Mouse (Mus musculus): ENCODE results near the gene Aplnr. TPM values are rescaled to one million over a fixed set of nuclear protein-coding genes. Genes with fewer than 3 reads are reported as not detected.

Gene Aplnr
- polyA plus RNA-seq (2016; fragmentation: Nextera tagmentation; extraction: Ambion mirVana) = 8.5 and 8.6 TPM in 2 replicates

- Histone ChIP-seq H3K4me3 (no peak within 1 kb of the TSS), H3K4me1 (replicated peaks) (peaks cover 37% of the 10 kb centered on the region)
- WGBS = 22% methylated on average over 4 of the region's 4 CpGs
These were observed at the start of gene Aplnr for GRCm38 (mm10) chr2:85136089-85136488. Gene Aplnr, plus strand, starts transcription at chr2:85136225.

GRCm38 (mm10) chr2:85088716-85089646 is 47.0 kb upstream of the Aplnr start:
- peak; percentile 79 for ATAC-seq (ENCODE audit: insufficient number of reproducible peaks, low FRiP score)
- H3K4me2 ChIP-seq = no peak overlapping the region

More at GRCm38 (mm10) chr2:85136089-85136488, at the start of gene Aplnr:
- Histone ChIP-seq H3K36me3 (no peaks in the 10 kb centered on the region), H3K27me3 (replicated peaks) (peaks cover 10% of the 10 kb centered on the region; the same call in 1 of the 2 replicates), H3K9ac (no peak within 1 kb of the TSS), H3K27ac (ENCODE audit: poor library complexity, severe bottlenecking) (no peak within 1 kb of the TSS), H3K9me3 (replicated peaks) (no peaks in the 10 kb centered on the region), H3K4me2 (no peak within 1 kb of the TSS)
- ATAC-seq (ENCODE audit: insufficient number of reproducible peaks, low FRiP score) = no peak

DNA sequence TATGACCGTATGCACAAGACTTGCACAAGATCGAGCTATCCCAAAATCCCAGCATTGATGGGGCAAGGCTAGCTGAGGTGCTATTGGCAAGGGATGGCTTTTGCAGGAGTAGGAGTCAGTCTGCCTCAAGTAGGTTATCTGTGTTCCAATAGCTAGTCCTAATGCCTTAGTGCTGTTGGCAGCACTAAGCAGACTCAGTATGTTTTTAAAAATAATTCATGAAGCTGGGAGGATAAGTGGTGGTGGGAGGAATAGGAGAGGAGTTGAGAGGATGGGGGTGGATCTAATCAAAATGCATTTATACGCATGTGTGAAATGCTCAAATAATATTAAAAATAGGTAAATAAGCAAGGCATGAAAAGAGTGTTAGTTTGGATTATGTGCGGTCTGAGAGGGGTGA is 44.7 kb upstream of the Aplnr start:
- H3K4me2 ChIP-seq = no peak overlapping the region
- H3K27me3 ChIP-seq (replicated peaks) = no peaks in the 10 kb centered on the region
- H3K4me1 ChIP-seq (replicated peaks) = peaks cover 6% of the 10 kb centered on the region
- ATAC-seq (ENCODE audit: insufficient number of reproducible peaks, low FRiP score) = no peak
- H3K9me3 ChIP-seq (replicated peaks) = no peaks in the 10 kb centered on the region
- no peak overlapping the region for H3K27ac ChIP-seq (ENCODE audit: poor library complexity, severe bottlenecking)
- H3K9ac ChIP-seq = no peak overlapping the region
- no peaks in the 10 kb centered on the region for H3K36me3 ChIP-seq
- no peak overlapping the region for H3K4me3 ChIP-seq
- 92% methylated on average over 4 of the region's 4 CpGs for WGBS

More at GRCm38 (mm10) chr2:85088716-85089646, 47.0 kb upstream of the Aplnr start:
- Histone ChIP-seq H3K36me3 (no peaks in the 10 kb centered on the region), H3K4me3 (no peak overlapping the region), H3K4me1 (replicated peaks) (peaks cover 6% of the 10 kb centered on the region), H3K27ac (ENCODE audit: poor library complexity, severe bottlenecking) (0 out of 2 replicates have a peak overlapping the region, but pooled peaks have one; percentile 10), H3K9me3 (replicated peaks) (no peaks in the 10 kb centered on the region), H3K9ac (no peak overlapping the region), H3K27me3 (replicated peaks) (no peaks in the 10 kb centered on the region)
- 51% methylated on average over 11 of the region's 11 CpGs for WGBS

- WGBS = 82% methylated on average over 1 of the region's 1 CpGs
- no peak overlapping the region for H3K27ac ChIP-seq (ENCODE audit: poor library complexity, severe bottlenecking)
- ATAC-seq (ENCODE audit: insufficient number of reproducible peaks, low FRiP score) = no peak
These were observed 42.6 kb upstream of the Aplnr start for GRCm38 (mm10) chr2:85093376-85093775.

GRCm38 (mm10) chr2:85095906-85096305 is 40.1 kb upstream of the Aplnr start:
- H3K27ac ChIP-seq (ENCODE audit: poor library complexity, severe bottlenecking) = no peak overlapping the region
- no peak overlapping the region for H3K4me3 ChIP-seq

More at GRCm38 (mm10) chr2:85093376-85093775, 42.6 kb upstream of the Aplnr start:
- H3K4me1 ChIP-seq (replicated peaks) = peaks cover 7% of the 10 kb centered on the region
- no peak overlapping the region for H3K9ac ChIP-seq
- H3K27me3 ChIP-seq (replicated peaks) = no peaks in the 10 kb centered on the region
- H3K36me3 ChIP-seq = no peaks in the 10 kb centered on the region
- no peaks in the 10 kb centered on the region for H3K9me3 ChIP-seq (replicated peaks)
- no peak overlapping the region for H3K4me2 ChIP-seq
- H3K4me3 ChIP-seq = no peak overlapping the region

GRCm38 (mm10) chr2:85098014-85098413 is 38.0 kb upstream of the Aplnr start:
- no peak overlapping the region for H3K4me3 ChIP-seq
- WGBS = 76% methylated on average over 2 of the region's 2 CpGs
- peaks cover 10% of the 10 kb centered on the region; the same call in 1 of the 2 replicates for H3K4me1 ChIP-seq (replicated peaks)
- H3K27me3 ChIP-seq (replicated peaks) = no peaks in the 10 kb centered on the region
- H3K36me3 ChIP-seq = peaks cover 4% of the 10 kb centered on the region; the same call in 1 of the 2 replicates
- H3K4me2 ChIP-seq = no peak overlapping the region
- no peak for ATAC-seq (ENCODE audit: insufficient number of reproducible peaks, low FRiP score)
- no peak overlapping the region for H3K9ac ChIP-seq
- H3K9me3 ChIP-seq (replicated peaks) = peaks cover 7% of the 10 kb centered on the region
- H3K27ac ChIP-seq (ENCODE audit: poor library complexity, severe bottlenecking) = peak overlapping the region; percentile 86; the same call in 1 of the 2 replicates

More at GRCm38 (mm10) chr2:85095906-85096305, 40.1 kb upstream of the Aplnr start:
- 59% methylated on average over 5 of the region's 5 CpGs for WGBS
- no peak overlapping the region for H3K4me2 ChIP-seq
- ATAC-seq (ENCODE audit: insufficient number of reproducible peaks, low FRiP score) = no peak
- H3K27me3 ChIP-seq (replicated peaks) = no peaks in the 10 kb centered on the region
- H3K9ac ChIP-seq = no peak overlapping the region
- H3K4me1 ChIP-seq (replicated peaks) = peaks cover 10% of the 10 kb centered on the region; the same call in 1 of the 2 replicates
- H3K9me3 ChIP-seq (replicated peaks) = peaks cover 2% of the 10 kb centered on the region; the same call in 1 of the 2 replicates
- no peaks in the 10 kb centered on the region; the same call in 1 of the 2 replicates for H3K36me3 ChIP-seq

DNA sequence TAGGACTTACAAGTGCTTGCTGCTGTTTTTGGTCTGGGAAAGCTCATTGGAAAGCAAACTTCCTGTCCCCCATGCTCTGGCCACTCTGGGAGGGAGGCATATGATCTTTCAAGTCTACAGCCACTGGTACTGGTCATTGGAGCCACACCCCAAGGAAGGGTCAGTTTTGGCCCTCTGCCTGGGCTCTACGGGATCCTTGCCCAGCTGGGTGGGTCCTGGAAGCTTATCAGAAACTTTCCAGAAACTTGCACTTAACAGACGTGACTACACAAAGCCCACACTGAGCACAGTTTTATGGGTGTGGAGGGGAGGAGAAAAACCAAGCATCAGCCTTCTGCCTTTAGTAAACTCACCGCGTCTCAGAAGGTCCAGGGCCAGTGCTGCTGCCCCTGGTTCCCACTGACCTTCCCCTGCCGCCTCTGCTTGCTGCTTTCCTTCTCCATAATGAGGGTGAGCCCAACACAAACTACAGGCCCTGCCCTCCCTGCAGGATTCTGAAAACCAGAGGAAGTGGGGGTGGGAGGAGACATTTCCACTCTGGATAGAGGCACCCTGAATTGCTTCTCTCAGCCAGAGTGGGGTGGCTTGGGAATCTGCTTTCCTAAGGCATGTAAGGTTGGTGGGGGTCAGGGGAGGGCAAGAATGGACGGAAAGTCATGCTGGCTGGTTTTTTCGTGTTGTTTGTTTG is 37.1 kb upstream of the Aplnr start:
- H3K4me2 ChIP-seq = peak overlapping the region; percentile 40
- 40% methylated on average over 7 of the region's 7 CpGs for WGBS
- H3K9ac ChIP-seq = no peak overlapping the region
- no peaks in the 10 kb centered on the region for H3K27me3 ChIP-seq (replicated peaks)
- peaks cover 10% of the 10 kb centered on the region; the same call in 1 of the 2 replicates for H3K4me1 ChIP-seq (replicated peaks)
- peak; percentile 86 for ATAC-seq (ENCODE audit: insufficient number of reproducible peaks, low FRiP score)
- H3K36me3 ChIP-seq = peaks cover 4% of the 10 kb centered on the region; the same call in 1 of the 2 replicates
- H3K9me3 ChIP-seq (replicated peaks) = peaks cover 7% of the 10 kb centered on the region
- H3K4me3 ChIP-seq = no peak overlapping the region
- peak overlapping the region; percentile 86 for H3K27ac ChIP-seq (ENCODE audit: poor library complexity, severe bottlenecking)

- Histone ChIP-seq H3K27me3 (replicated peaks) (no peaks in the 10 kb centered on the region), H3K4me2 (no peak overlapping the region), H3K36me3 (peaks cover 4% of the 10 kb centered on the region; the same call in 1 of the 2 replicates), H3K9ac (no peak overlapping the region), H3K4me3 (no peak overlapping the region), H3K9me3 (replicated peaks) (peaks cover 7% of the 10 kb centered on the region), H3K4me1 (replicated peaks) (peaks cover 33% of the 10 kb centered on the region), H3K27ac (ENCODE audit: poor library complexity, severe bottlenecking) (no peak overlapping the region)
- 78% methylated on average over 8 of the region's 8 CpGs for WGBS
- ATAC-seq (ENCODE audit: insufficient number of reproducible peaks, low FRiP score) = no peak
These were observed 32.8 kb upstream of the Aplnr start for GRCm38 (mm10) chr2:85103201-85103600.

- Histone ChIP-seq H3K4me1 (replicated peaks) (peaks cover 23% of the 10 kb centered on the region), H3K9ac (no peak overlapping the region), H3K36me3 (peaks cover 4% of the 10 kb centered on the region; the same call in 1 of the 2 replicates), H3K4me3 (no peak overlapping the region), H3K4me2 (no peak overlapping the region), H3K27ac (ENCODE audit: poor library complexity, severe bottlenecking) (no peak overlapping the region), H3K9me3 (replicated peaks) (peaks cover 7% of the 10 kb centered on the region), H3K27me3 (replicated peaks) (no peaks in the 10 kb centered on the region)
- WGBS = 63% methylated on average over 11 of the region's 11 CpGs
- no peak for ATAC-seq (ENCODE audit: insufficient number of reproducible peaks, low FRiP score)
These were observed 30.5 kb upstream of the Aplnr start for GRCm38 (mm10) chr2:85105426-85106013.

GRCm38 (mm10) chr2:85106068-85106790 is 29.8 kb upstream of the Aplnr start:
- WGBS = 58% methylated on average over 7 of the region's 7 CpGs
- ATAC-seq (ENCODE audit: insufficient number of reproducible peaks, low FRiP score) = no peak

More at GRCm38 (mm10) chr2:85106068-85106790, 29.8 kb upstream of the Aplnr start:
- no peaks in the 10 kb centered on the region for H3K27me3 ChIP-seq (replicated peaks)
- H3K9ac ChIP-seq = no peak overlapping the region
- H3K36me3 ChIP-seq = peaks cover under 1% of the 10 kb centered on the region; the same call in 1 of the 2 replicates
- H3K4me2 ChIP-seq = no peak overlapping the region
- H3K27ac ChIP-seq (ENCODE audit: poor library complexity, severe bottlenecking) = no peak overlapping the region
- peaks cover 2% of the 10 kb centered on the region; the same call in 1 of the 2 replicates for H3K9me3 ChIP-seq (replicated peaks)
- H3K4me1 ChIP-seq (replicated peaks) = peaks cover 23% of the 10 kb centered on the region
- no peak overlapping the region for H3K4me3 ChIP-seq

Data from heart, embryonic 12.5 days (tissue).